Mouse (Mus musculus): Measurements from ENCODE around the gene Pth2.

DNA sequence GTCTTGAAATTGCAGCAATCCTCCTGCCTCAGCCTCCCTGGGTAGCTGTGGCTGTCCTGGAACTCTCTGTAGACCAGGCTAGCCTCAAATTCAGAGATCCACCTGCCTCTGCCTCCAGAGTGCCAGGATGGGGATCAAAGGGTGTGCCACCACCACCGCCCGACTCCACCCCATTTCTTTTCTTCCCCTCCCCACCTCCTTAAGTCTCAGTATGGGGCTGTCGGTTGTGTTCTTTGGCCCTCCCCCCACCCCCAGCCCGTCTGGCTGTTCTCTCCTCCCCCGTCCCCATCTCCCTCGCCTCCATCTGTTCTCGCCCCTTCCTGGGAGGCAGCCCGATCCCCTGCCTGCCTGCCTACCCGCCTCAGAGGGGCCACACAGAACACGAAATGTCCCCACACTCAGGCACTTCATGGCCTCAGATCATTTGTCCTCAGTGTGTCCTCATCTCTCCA is 13.8 kb upstream of the Pth2 start:
- no peak for TF ChIP-seq CTCF (IDR thresholded peaks at IDR 0.05; ENCODE audit: low read depth)
- TF ChIP-seq EP300 (IDR thresholded peaks at IDR 0.05; ENCODE audit: low read depth) = no peak

Data from heart, postnatal 0 days (tissue).